Mouse (Mus musculus) Patski (cell line): ENCODE results near the gene Map2k5. TPM values are rescaled to one million over a fixed set of nuclear protein-coding genes. Genes with fewer than 3 reads are reported as not detected.

Experiments used
- ATAC-seq: fragments of 100-300 bp; one replicate; pipeline ENCODE4 v1.8.0; 2021
- CTCF ChIA-PET: fragments of 350-600 bp; sonication (Branson Sonifier 250); formaldehyde crosslinking; loops from one replicate; lab custom pipeline; 2022; ENCODE audit warnings: inconsistent platforms; lab: Charles Lee
- POLR2A ChIA-PET: fragments of 350-600 bp; sonication (Branson Sonifier 250); formaldehyde crosslinking; loops from one replicate; lab custom pipeline; 2022; ENCODE audit warnings: antibody characterized with exemption, inconsistent platforms; lab: Charles Lee
- DNase-seq: peaks from one replicate; pipeline ENCODE4 v3.0.0-alpha.2; 2011; ENCODE audit warnings: low read depth, low spot score
- H3K27me3 ChIP-seq: fragments of 371-371 bp; one replicate; pipeline ENCODE4 v1.5.1; 2021
- CTCF ChIP-seq: fragments of 100-300 bp; IDR thresholded peaks from one replicate; pipeline ENCODE4 v1.5.1; 2021
- in situ Hi-C: fragments of 300-500 bp; cut with MboI; formaldehyde crosslinking; loops from 3 replicates; pipeline ENCODE4 v1.11.1; 2018; ENCODE audit warnings: low pct_unique_long_range_greater_than_20kb, mixed read lengths
- polyA plus RNA-seq: library from polyadenylated mRNA; unstranded; gene quantifications from one replicate; pipeline ENCODE4 v1.2.3, GENCODE M21; 2021

The Map2k5 gene
- polyA plus RNA-seq, 1 experiment from 2014 or later, result 31.5 TPM

DNA sequence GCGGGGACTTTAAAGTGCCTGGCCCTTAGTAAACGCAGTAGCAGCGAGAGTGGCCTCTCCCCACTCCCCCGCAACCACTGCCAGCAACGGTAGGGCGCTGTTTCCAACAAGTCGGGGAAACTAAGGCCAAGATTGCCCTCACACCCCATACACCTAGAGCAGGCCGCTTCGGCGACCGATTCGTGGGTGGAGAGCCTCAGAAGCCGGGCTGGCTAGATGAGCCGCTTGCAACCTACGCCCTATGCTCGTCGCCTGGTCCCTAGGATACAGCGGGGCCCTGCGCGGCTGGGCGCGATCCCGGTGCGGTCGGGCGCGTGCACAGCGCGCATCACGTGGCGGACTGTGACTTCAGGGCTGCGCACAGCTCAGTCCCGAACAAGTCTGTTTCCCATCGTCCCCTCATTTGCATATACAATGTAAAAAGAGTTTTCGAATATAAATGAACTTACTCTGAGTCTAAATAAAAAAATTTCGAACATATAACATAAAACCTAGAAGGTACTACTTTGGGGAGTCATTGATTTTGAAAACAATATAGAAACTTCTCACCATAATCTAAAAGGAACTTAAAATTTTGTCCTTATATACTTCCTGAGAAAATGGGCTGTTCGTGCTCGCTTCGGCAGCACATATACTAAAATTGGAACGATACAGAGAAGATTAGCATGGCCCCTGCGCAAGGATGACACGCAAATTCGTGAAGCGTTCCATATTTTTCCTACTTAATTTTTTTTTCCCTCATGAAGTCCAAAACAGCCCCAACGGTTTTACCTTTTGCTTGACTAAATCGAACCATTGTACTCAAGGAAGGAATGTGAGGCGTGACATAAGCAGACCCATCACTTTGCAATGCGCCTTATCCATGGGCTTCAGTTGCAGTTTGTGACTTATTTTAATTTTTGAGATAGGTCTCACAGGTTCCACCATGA is 244.8 kb downstream of the Map2k5 start:
- H3K27me3 ChIP-seq, result peaks cover 12% of the 10 kb centered on the region
- TF ChIP-seq CTCF, result no peak
- ATAC-seq (peak; percentile 92), DNase-seq (no peak)
- POLR2A ChIA-PET, result interaction anchor here (0.6 kb wide), 1 partner anchor 280 kb away, joined by 4 read pairs; no protein-coding TSS in a partner anchor
- CTCF ChIA-PET, result interaction anchor here (1.1 kb wide), 1 partner anchor 263 kb away, joined by 3 read pairs; no protein-coding TSS in a partner anchor
- in situ Hi-C loops, result no loop called here

DNA sequence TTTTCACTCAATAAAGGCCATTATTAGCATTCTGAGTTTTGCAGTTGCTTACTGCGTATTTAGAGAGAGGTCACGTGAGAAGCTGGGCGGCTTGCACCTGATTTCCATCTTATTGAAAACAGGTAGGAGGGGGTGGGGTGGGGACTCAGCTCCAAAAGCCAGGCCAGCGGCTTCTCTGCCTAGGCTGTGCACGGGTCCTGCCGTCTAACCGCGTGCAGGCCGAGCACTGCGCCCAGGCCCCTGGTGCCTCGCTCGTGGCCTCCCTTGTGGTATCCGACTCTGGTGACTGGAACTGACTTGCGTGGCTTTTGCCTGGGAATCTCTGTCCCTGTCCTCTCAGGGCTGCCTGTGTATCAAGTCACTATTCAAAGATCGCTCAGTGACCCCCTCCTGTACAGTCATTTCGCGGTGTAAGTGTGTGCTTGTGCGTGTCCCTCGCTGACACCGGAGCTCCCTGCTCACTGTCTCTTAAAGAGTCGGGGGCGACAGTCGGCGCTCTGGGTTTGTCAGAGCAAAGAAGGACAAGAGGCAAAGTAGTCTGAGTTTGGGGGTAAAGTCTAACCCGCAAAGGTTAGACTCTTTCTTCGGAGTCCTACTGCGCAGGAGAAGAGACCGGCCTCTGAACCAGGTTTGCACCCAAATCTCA is 245.6 kb downstream of the Map2k5 start:
- POLR2A ChIA-PET, result interaction anchor here (0.6 to 0.7 kb wide), 2 partner anchors 193 to 279 kb away, joined by 3 to 4 read pairs; no protein-coding TSS in a partner anchor
- TF ChIP-seq CTCF, result no peak
- in situ Hi-C loops, result no loop called here
- CTCF ChIA-PET, result interaction anchor here (1.1 kb wide), 1 partner anchor 262 kb away, joined by 3 read pairs; no protein-coding TSS in a partner anchor
- ATAC-seq, result no peak
- no peak for DNase-seq
- peaks cover 9% of the 10 kb centered on the region for H3K27me3 ChIP-seq

DNA sequence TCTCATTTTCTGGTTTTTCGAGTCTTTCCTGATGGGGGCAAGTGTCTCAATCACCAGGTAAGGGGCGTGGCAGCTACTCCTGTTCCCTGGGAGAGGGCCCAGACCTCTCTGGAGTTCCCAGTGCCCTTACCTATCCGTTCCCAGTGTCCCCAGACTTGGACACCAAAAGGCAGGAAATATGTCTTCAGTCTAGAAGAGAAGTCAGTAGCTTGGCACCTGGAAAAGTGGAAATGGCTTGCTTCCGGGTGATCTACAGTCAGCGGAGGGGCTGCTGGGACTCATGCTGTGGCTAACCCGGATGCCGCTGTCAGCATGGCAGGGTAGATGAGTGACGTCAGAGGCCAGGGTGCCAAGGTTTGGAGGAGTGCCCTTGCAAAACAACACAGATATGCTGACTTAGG is 248.1 kb downstream of the Map2k5 start:
- POLR2A ChIA-PET, result interaction anchor here (0.6 kb wide), 1 partner anchor 300 kb away, joined by 3 read pairs; no protein-coding TSS in a partner anchor
- DNase-seq (no peak), ATAC-seq (no peak)
- in situ Hi-C loops, result loop anchor here (5.0 kb wide), 2 partner anchors 157 to 282 kb away; no protein-coding TSS in a partner anchor
- no peak for TF ChIP-seq CTCF
- CTCF ChIA-PET, result no interaction called here
- no peaks in the 10 kb centered on the region for H3K27me3 ChIP-seq

DNA sequence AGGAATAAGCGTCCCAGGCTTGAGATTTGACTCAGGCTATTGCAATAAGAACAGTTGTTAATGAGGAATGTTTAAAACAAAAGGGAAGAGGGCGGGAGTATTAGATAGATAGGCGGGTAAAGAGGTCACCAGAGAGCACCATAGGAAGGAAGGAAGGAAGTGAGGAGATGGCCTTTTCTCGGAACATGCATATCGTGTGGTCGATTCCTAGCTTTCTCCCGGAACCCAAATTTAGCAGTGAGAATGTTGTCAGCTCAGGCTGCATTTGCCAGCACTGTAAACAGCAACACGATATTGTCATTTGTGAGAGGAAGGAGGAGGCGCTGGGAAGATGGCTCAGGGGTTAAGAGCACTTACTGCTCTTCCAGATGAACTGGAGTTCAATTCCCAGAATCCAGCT is 253.2 kb downstream of the Map2k5 start:
- CTCF ChIA-PET, result interaction anchor here (0.9 to 4.0 kb wide), 14 partner anchors 16 to 295 kb away, joined by 3 to 25 read pairs (median 4); no protein-coding TSS in a partner anchor
- no peak for ATAC-seq
- POLR2A ChIA-PET, result interaction anchor here (0.5 kb wide), 1 partner anchor 230 kb away, joined by 3 read pairs; no protein-coding TSS in a partner anchor
- no peak for DNase-seq
- in situ Hi-C loops, result no loop called here
- no peak for TF ChIP-seq CTCF
- H3K27me3 ChIP-seq, result no peaks in the 10 kb centered on the region

DNA sequence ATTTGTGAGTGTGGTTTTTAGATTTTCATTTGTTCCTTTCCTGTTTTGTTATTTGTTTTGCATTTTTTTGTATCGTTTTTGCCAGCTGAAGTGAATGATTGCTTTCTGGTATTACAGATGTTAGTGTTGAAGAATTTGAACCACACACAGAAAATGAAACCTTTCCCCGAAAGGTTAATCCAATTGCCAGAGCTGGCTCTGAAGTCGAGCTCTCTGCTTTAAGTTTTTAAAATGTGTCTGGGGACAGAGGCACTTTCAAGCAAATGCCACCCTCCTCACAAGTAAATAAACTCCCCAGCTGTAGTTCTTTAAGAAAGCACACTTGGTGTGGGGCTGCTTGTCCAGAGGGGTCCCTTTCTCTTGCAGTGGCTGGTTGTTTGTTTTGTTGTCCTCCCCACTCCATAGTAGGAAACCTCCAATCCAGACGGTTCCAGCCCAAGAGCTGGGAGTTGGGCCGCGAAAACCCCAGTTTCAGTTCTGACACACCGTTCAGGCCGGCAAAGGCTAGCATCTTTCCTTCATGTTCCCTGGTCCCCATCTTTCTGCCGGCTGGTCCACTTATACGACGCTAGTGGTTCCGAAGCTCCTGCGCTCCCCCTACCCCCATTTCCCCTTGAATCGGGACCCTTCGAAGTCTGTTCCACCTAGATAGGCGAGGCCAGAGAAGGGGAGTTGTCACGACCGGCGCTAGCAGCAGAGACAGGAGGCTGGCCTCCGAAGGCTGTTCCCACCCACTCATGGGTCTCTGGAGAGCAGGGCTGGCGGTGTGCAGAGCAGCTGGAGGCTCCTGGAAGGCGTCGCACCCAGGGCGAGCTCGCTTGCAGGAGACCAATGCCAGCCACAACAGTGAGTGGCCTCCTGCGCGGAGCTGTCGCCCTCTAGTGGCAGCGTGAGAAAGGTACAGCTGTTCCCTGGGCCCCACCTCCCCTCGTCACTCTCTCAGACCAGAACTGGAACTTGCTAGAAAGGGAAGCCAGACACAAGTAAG is 254.0 kb downstream of the Map2k5 start:
- ATAC-seq (peak; percentile 88), DNase-seq (no peak)
- in situ Hi-C loops, result no loop called here
- H3K27me3 ChIP-seq, result no peaks in the 10 kb centered on the region
- TF ChIP-seq CTCF, result peak; percentile 99
- POLR2A ChIA-PET, result interaction anchor here (0.5 to 0.6 kb wide), 2 partner anchors 229 to 278 kb away, joined by 3 read pairs; no protein-coding TSS in a partner anchor
- CTCF ChIA-PET, result interaction anchor here (0.6 to 4.0 kb wide), 16 partner anchors 15 to 295 kb away, joined by 3 to 25 read pairs (median 4); no protein-coding TSS in a partner anchor

DNA sequence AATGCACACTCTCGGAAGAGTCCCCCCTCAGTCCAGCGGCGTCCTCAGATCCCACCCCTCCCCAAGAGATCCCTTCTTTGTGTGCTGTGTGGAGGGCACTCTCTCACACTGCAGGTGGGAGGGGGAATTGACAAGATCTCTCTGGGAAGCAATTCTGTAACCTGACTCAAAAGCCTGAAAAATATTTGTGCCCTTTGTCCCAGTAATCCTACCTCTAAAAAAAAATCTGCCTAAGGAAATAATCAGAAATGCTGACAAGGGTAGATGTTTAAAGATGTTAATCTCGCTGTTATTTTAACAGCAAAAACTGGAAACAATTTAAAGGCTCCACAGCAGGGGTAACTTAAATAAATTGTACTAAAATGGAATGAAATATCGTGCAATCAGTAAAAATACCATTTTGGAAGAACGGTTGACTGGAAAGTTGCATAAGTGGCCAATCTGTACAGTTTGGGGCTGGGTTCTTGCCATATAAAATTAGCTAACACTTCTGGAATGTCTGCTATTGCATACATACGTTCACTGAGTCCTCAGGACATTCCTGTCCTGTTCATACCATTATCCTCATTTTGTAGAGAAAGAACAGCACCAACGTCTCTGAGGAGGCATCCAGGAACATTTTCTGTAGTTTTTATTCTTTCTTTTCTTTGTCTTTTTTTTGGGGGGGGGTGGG is 255.4 kb downstream of the Map2k5 start:
- CTCF ChIA-PET, result interaction anchor here (3.5 to 4.0 kb wide), 2 partner anchors 13 to 275 kb away, joined by 18 to 25 read pairs; no protein-coding TSS in a partner anchor
- no peak for DNase-seq
- no peaks in the 10 kb centered on the region for H3K27me3 ChIP-seq
- POLR2A ChIA-PET, result interaction anchor here (0.5 to 0.7 kb wide), 2 partner anchors 71 to 290 kb away, joined by 3 read pairs; no protein-coding TSS in a partner anchor
- no peak for ATAC-seq
- in situ Hi-C loops, result no loop called here
- TF ChIP-seq CTCF, result no peak

DNA sequence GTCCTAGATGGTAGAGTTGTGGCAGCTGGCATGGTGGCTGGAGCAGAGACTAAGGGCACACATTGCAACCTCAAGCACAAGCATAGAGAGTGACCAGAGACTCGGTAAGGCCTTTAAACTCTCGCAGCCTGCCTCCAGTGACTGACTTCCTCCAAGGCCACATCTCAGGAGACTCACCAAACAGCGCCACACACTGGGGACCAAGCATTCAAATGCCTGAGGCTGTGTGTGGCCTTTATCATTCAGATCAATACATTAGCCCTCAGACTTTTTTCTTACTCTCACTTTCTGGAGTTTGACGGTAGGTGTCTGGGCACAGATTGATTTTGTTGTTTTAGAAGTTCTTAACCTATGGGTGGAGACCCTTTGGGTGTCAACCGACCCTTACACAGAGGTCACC is 259.3 kb downstream of the Map2k5 start:
- no peak for TF ChIP-seq CTCF
- no peak for ATAC-seq
- POLR2A ChIA-PET, result no interaction called here
- DNase-seq, result no peak
- CTCF ChIA-PET, result no interaction called here
- H3K27me3 ChIP-seq, result no peaks in the 10 kb centered on the region
- in situ Hi-C loops, result no loop called here

Other genes starting within 250 kb of the Map2k5 start
- gene Skor1, start 228.9 kb downstream of the Map2k5 start, polyA plus RNA-seq, result 0.03 TPM
- 27.9 TPM for gene 2300009A05Rik, start 21.3 kb upstream of the Map2k5 start, polyA plus RNA-seq
- 0.09 TPM for gene Iqch, start 224.6 kb upstream of the Map2k5 start, polyA plus RNA-seq
- 47.8 TPM for gene Aagab, start 224.8 kb upstream of the Map2k5 start, polyA plus RNA-seq